Mouse (Mus musculus): ENCODE results near the gene Zbtb33. TPM values are rescaled to one million over a fixed set of nuclear protein-coding genes. Genes with fewer than 3 reads are reported as not detected.
A peak's percentile ranks its signal among the peaks of the same experiment; 100 is the strongest.

The Zbtb33 gene
- polyA plus RNA-seq, 1 experiment from 2014 or later = 4.8 TPM

- H3K4me1 ChIP-seq (ENCODE audit: control insufficient read depth, insufficient read depth, low read length) = no peaks in the 10 kb centered on the region
- H3K4me3 ChIP-seq (ENCODE audit: low read depth, low read length) = no peak overlapping the region
- no peak overlapping the region for H3K9ac ChIP-seq (ENCODE audit: low read depth, low read length)
- ATAC-seq (replicated peaks; ENCODE audit: insufficient number of reproducible peaks, low FRiP score, low TSS enrichment) = no peak
- H3K9me3 ChIP-seq (replicated peaks; ENCODE audit: control insufficient read depth, low read length) = no peaks in the 10 kb centered on the region
- H3K36me3 ChIP-seq (ENCODE audit: control insufficient read depth, insufficient read depth, low read length) = no peaks in the 10 kb centered on the region
- no peak overlapping the region for H3K27ac ChIP-seq (ENCODE audit: low read depth, low read length)
- 49% methylated on average over 2 of the region's 2 CpGs for WGBS (ENCODE audit: insufficient replicate concordance)
- H3K27me3 ChIP-seq (ENCODE audit: control insufficient read depth, insufficient read depth, low read length) = no peaks in the 10 kb centered on the region
- H3K4me2 ChIP-seq = no peak overlapping the region
These were observed 4.1 kb upstream of the Zbtb33 start for GRCm38 (mm10) chrX:38185520-38185919.

- Histone ChIP-seq H3K4me2 (peak overlapping the region; percentile 64), H3K27ac (ENCODE audit: low read depth, low read length) (no peak overlapping the region), H3K9ac (ENCODE audit: low read depth, low read length) (peak overlapping the region; percentile 83), H3K4me1 (ENCODE audit: control insufficient read depth, insufficient read depth, low read length) (0 out of 2 replicates have a peak, but pooled peaks cover 2% of the 10 kb centered on the region), H3K36me3 (ENCODE audit: control insufficient read depth, insufficient read depth, low read length) (0 out of 2 replicates have a peak, but pooled peaks cover 2% of the 10 kb centered on the region), H3K4me3 (ENCODE audit: low read depth, low read length) (peak overlapping the region; percentile 64), H3K9me3 (replicated peaks; ENCODE audit: control insufficient read depth, low read length) (no peaks in the 10 kb centered on the region), H3K27me3 (ENCODE audit: control insufficient read depth, insufficient read depth, low read length) (no peaks in the 10 kb centered on the region)
- WGBS (ENCODE audit: insufficient replicate concordance) = 29% methylated on average over 3 of the region's 3 CpGs
- no peak for ATAC-seq (replicated peaks; ENCODE audit: insufficient number of reproducible peaks, low FRiP score, low TSS enrichment)
These were observed 818 bp downstream of the Zbtb33 start for GRCm38 (mm10) chrX:38190458-38190764.

GRCm38 (mm10) chrX:38201816-38202215, 12.2 kb downstream of the Zbtb33 start:
- H3K4me1 ChIP-seq (ENCODE audit: control insufficient read depth, insufficient read depth, low read length) = no peaks in the 10 kb centered on the region
- no peaks in the 10 kb centered on the region for H3K36me3 ChIP-seq (ENCODE audit: control insufficient read depth, insufficient read depth, low read length)
- ATAC-seq (replicated peaks; ENCODE audit: insufficient number of reproducible peaks, low FRiP score, low TSS enrichment) = no peak
- no peak overlapping the region for H3K4me2 ChIP-seq
- H3K9me3 ChIP-seq (replicated peaks; ENCODE audit: control insufficient read depth, low read length) = no peaks in the 10 kb centered on the region
- H3K4me3 ChIP-seq (ENCODE audit: low read depth, low read length) = no peak overlapping the region
- 59% methylated on average over 2 of the region's 2 CpGs for WGBS (ENCODE audit: insufficient replicate concordance)
- H3K27ac ChIP-seq (ENCODE audit: low read depth, low read length) = no peak overlapping the region
- no peaks in the 10 kb centered on the region for H3K27me3 ChIP-seq (ENCODE audit: control insufficient read depth, insufficient read depth, low read length)
- H3K9ac ChIP-seq (ENCODE audit: low read depth, low read length) = no peak overlapping the region

GRCm38 (mm10) chrX:38207392-38207791, 17.8 kb downstream of the Zbtb33 start:
- Histone ChIP-seq H3K4me1 (ENCODE audit: control insufficient read depth, insufficient read depth, low read length) (no peaks in the 10 kb centered on the region), H3K27me3 (ENCODE audit: control insufficient read depth, insufficient read depth, low read length) (no peaks in the 10 kb centered on the region), H3K36me3 (ENCODE audit: control insufficient read depth, insufficient read depth, low read length) (no peaks in the 10 kb centered on the region), H3K9ac (ENCODE audit: low read depth, low read length) (no peak overlapping the region), H3K27ac (ENCODE audit: low read depth, low read length) (no peak overlapping the region), H3K4me2 (no peak overlapping the region), H3K4me3 (ENCODE audit: low read depth, low read length) (no peak overlapping the region), H3K9me3 (replicated peaks; ENCODE audit: control insufficient read depth, low read length) (no peaks in the 10 kb centered on the region)
- WGBS (ENCODE audit: insufficient replicate concordance) = 69% methylated on average over 1 of the region's 1 CpGs
- ATAC-seq (replicated peaks; ENCODE audit: insufficient number of reproducible peaks, low FRiP score, low TSS enrichment) = no peak

GRCm38 (mm10) chrX:38216986-38217675, 27.5 kb downstream of the Zbtb33 start:
- H3K4me3 ChIP-seq (ENCODE audit: low read depth, low read length) = no peak overlapping the region
- H3K4me1 ChIP-seq (ENCODE audit: control insufficient read depth, insufficient read depth, low read length) = no peaks in the 10 kb centered on the region
- whole genome bisulfite sequencing (ENCODE audit: insufficient replicate concordance) = 81% methylated on average over 9 of the region's 9 CpGs
- no peak overlapping the region for H3K4me2 ChIP-seq
- no peaks in the 10 kb centered on the region for H3K36me3 ChIP-seq (ENCODE audit: control insufficient read depth, insufficient read depth, low read length)
- no peak overlapping the region for H3K27ac ChIP-seq (ENCODE audit: low read depth, low read length)
- no peak for ATAC-seq (replicated peaks; ENCODE audit: insufficient number of reproducible peaks, low FRiP score, low TSS enrichment)
- no peaks in the 10 kb centered on the region for H3K9me3 ChIP-seq (replicated peaks; ENCODE audit: control insufficient read depth, low read length)
- H3K9ac ChIP-seq (ENCODE audit: low read depth, low read length) = no peak overlapping the region
- no peaks in the 10 kb centered on the region for H3K27me3 ChIP-seq (ENCODE audit: control insufficient read depth, insufficient read depth, low read length)

GRCm38 (mm10) chrX:38217676-38217991, 28.0 kb downstream of the Zbtb33 start:
- no peak overlapping the region for H3K9ac ChIP-seq (ENCODE audit: low read depth, low read length)
- WGBS (ENCODE audit: insufficient replicate concordance) = 80% methylated on average over 2 of the region's 2 CpGs
- H3K27ac ChIP-seq (ENCODE audit: low read depth, low read length) = no peak overlapping the region
- no peak overlapping the region for H3K4me3 ChIP-seq (ENCODE audit: low read depth, low read length)
- H3K9me3 ChIP-seq (replicated peaks; ENCODE audit: control insufficient read depth, low read length) = no peaks in the 10 kb centered on the region
- no peak overlapping the region for H3K4me2 ChIP-seq
- no peak for ATAC-seq (replicated peaks; ENCODE audit: insufficient number of reproducible peaks, low FRiP score, low TSS enrichment)
- H3K4me1 ChIP-seq (ENCODE audit: control insufficient read depth, insufficient read depth, low read length) = no peaks in the 10 kb centered on the region
- no peaks in the 10 kb centered on the region for H3K36me3 ChIP-seq (ENCODE audit: control insufficient read depth, insufficient read depth, low read length)
- H3K27me3 ChIP-seq (ENCODE audit: control insufficient read depth, insufficient read depth, low read length) = no peaks in the 10 kb centered on the region

GRCm38 (mm10) chrX:38222757-38223156, 33.2 kb downstream of the Zbtb33 start:
- Histone ChIP-seq H3K4me3 (ENCODE audit: low read depth, low read length) (no peak overlapping the region), H3K9me3 (replicated peaks; ENCODE audit: control insufficient read depth, low read length) (no peaks in the 10 kb centered on the region), H3K27ac (ENCODE audit: low read depth, low read length) (no peak overlapping the region), H3K36me3 (ENCODE audit: control insufficient read depth, insufficient read depth, low read length) (no peaks in the 10 kb centered on the region), H3K4me1 (ENCODE audit: control insufficient read depth, insufficient read depth, low read length) (no peaks in the 10 kb centered on the region), H3K4me2 (no peak overlapping the region), H3K27me3 (ENCODE audit: control insufficient read depth, insufficient read depth, low read length) (no peaks in the 10 kb centered on the region), H3K9ac (ENCODE audit: low read depth, low read length) (no peak overlapping the region)
- WGBS (ENCODE audit: insufficient replicate concordance) = 49% methylated on average over 2 of the region's 2 CpGs
- ATAC-seq (replicated peaks; ENCODE audit: insufficient number of reproducible peaks, low FRiP score, low TSS enrichment) = no peak

GRCm38 (mm10) chrX:38229888-38230287, 40.3 kb downstream of the Zbtb33 start:
- H3K4me1 ChIP-seq (ENCODE audit: control insufficient read depth, insufficient read depth, low read length) = no peaks in the 10 kb centered on the region
- 76% methylated on average over 1 of the region's 1 CpGs for WGBS (ENCODE audit: insufficient replicate concordance)

GRCm38 (mm10) chrX:38237731-38238130, 48.1 kb downstream of the Zbtb33 start:
- Histone ChIP-seq H3K9ac (ENCODE audit: low read depth, low read length) (no peak overlapping the region), H3K9me3 (replicated peaks; ENCODE audit: control insufficient read depth, low read length) (no peaks in the 10 kb centered on the region; the same call in 1 of the 2 replicates), H3K27ac (ENCODE audit: low read depth, low read length) (no peak overlapping the region), H3K36me3 (ENCODE audit: control insufficient read depth, insufficient read depth, low read length) (no peaks in the 10 kb centered on the region), H3K4me3 (ENCODE audit: low read depth, low read length) (no peak overlapping the region), H3K27me3 (ENCODE audit: control insufficient read depth, insufficient read depth, low read length) (no peaks in the 10 kb centered on the region), H3K4me2 (no peak overlapping the region), H3K4me1 (ENCODE audit: control insufficient read depth, insufficient read depth, low read length) (no peaks in the 10 kb centered on the region)
- WGBS (ENCODE audit: insufficient replicate concordance) = 30% methylated on average over 2 of the region's 2 CpGs
- no peak for ATAC-seq (replicated peaks; ENCODE audit: insufficient number of reproducible peaks, low FRiP score, low TSS enrichment)

More at GRCm38 (mm10) chrX:38229888-38230287, 40.3 kb downstream of the Zbtb33 start:
- H3K36me3 ChIP-seq (ENCODE audit: control insufficient read depth, insufficient read depth, low read length) = no peaks in the 10 kb centered on the region
- no peaks in the 10 kb centered on the region for H3K9me3 ChIP-seq (replicated peaks; ENCODE audit: control insufficient read depth, low read length)
- no peak overlapping the region for H3K27ac ChIP-seq (ENCODE audit: low read depth, low read length)
- no peaks in the 10 kb centered on the region for H3K27me3 ChIP-seq (ENCODE audit: control insufficient read depth, insufficient read depth, low read length)
- no peak overlapping the region for H3K4me3 ChIP-seq (ENCODE audit: low read depth, low read length)
- no peak for ATAC-seq (replicated peaks; ENCODE audit: insufficient number of reproducible peaks, low FRiP score, low TSS enrichment)
- H3K4me2 ChIP-seq = no peak overlapping the region
- no peak overlapping the region for H3K9ac ChIP-seq (ENCODE audit: low read depth, low read length)

Data from heart, embryonic 11.5 days (tissue).